Mouse (Mus musculus) bone marrow macrophage, adult 2 months (primary cell): ENCODE data around the gene Rccd1. TPM values are rescaled to one million over a fixed set of nuclear protein-coding genes. Genes with fewer than 3 reads are reported as not detected.

Source experiments
- H3K27ac ChIP-seq: 2 replicates; pipeline ENCODE4 v1.5.1; 2012; ENCODE audit warnings: low read depth, low read length; ENCODE audit not compliant: insufficient read depth
- H3K4me1 ChIP-seq: 2 replicates; pipeline ENCODE4 v1.6.1; 2012; ENCODE audit warnings: low read length; ENCODE audit not compliant: control insufficient read depth, insufficient read depth
- H3K4me3 ChIP-seq: 2 replicates; pipeline ENCODE4 v1.5.1; 2012; ENCODE audit warnings: mild to moderate bottlenecking, low read length, moderate library complexity; ENCODE audit not compliant: insufficient read depth
- CTCF ChIP-seq: IDR thresholded peaks from 2 replicates; pipeline ENCODE4 v1.5.1; 2012; ENCODE audit warnings: low read depth, mild to moderate bottlenecking, low read length, moderate library complexity
- POLR2A ChIP-seq: IDR thresholded peaks from 2 replicates; pipeline ENCODE4 v1.6.1; 2012; ENCODE audit warnings: mild to moderate bottlenecking, low read depth, low read length, borderline replicate concordance
- polyA plus RNA-seq: library from polyadenylated mRNA; stranded (reverse); fragments of >200 nt; gene quantifications from 2 replicates; pipeline ENCODE4 v1.2.4, GENCODE M21; 2012; ENCODE audit not compliant: missing spikeins, insufficient read depth, insufficient read length

The Rccd1 gene
- polyA plus RNA-seq, 1 experiment: 6.8 TPM

DNA sequence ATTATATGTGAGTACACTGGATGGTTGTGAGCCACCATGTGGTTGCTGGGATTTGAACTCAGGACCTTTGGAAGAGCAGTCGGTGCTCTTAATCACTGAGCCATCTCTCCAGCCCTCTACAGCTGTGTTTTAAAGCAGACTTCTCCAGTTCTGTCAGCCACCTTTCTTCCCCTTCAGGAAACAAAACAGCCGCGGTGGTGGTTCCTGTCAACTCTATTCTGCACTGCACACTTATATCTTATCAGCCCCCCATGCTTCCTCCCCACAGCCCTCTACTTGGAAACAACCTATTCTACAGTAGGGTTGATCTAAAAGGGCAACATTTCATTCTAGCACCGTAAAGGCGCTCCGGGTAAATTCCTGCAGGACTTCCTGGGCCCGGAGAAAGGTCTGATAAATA is 77.4 kb downstream of the Rccd1 start:
- H3K4me3 ChIP-seq: peak overlapping the region; percentile 73; the same call in 1 of the 2 replicates
- H3K4me1 ChIP-seq: 0 out of 2 replicates have a peak, but pooled peaks cover 3% of the 10 kb centered on the region
- TF ChIP-seq CTCF (no peak), POLR2A (no peak)
- no peak overlapping the region for H3K27ac ChIP-seq

DNA sequence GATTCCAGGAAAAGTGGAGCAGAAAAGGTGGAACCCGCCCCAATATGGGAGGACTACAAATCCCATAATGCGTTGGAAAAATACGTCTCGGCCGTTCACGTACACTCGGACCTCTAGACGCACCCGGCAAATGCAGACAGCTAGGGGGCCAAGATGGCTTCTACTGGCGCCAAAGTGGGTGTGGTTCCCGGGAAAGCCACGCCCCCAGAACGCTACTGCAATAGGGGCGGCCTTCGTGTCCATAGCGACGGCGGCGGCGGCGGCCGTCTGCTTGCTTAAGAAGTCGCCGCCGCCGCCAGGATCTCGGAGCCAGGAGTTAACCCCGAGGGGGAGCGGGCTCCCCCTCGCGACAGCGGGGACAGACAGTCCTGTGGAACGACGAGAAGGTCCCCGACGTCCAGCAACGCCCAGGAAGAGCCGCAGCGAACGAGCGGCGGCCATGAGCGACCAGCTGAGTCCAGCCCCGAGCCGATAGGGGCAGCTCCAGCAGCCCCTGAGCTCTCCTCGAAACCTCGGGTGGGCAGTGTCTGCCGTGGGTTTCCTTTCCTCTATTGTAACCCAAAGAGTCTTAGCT is 78.0 kb downstream of the Rccd1 start, which contains the start of gene Ttll13:
Gene Ttll13 (plus strand): TSS at position 229 of the 574 bp plus-strand sequence.
- Histone ChIP-seq H3K4me1 (0 out of 2 replicates have a peak, but pooled peaks cover 3% of the 10 kb centered on the region), H3K4me3 (peak within 1 kb of the TSS; percentile 73), H3K27ac (peak within 1 kb of the TSS; percentile 41)
- no peak for TF ChIP-seq POLR2A
- TF ChIP-seq CTCF: 0 out of 2 replicates have a peak, but pooled peaks have one; percentile 4

DNA sequence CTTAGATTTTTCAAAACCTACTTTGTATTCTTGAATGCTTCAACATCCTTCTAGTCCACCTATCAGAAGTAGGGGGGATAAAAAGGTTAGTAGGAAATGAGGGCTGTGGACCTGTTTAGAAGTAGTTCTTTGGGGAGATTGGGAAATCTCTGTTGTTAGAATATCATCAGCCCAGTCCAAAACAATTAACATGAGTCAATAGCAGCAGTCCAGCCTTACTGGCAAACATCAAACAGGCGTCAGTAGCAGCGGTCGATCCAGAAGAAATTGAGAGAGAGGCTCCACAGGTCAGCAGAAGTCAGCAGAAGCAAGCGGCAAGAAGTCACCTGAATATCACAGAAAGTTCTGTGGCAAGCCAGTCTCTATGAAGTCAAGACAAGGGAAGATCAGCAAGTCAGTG is 79.4 kb downstream of the Rccd1 start:
- Histone ChIP-seq H3K4me1 (0 out of 2 replicates have a peak, but pooled peaks cover 3% of the 10 kb centered on the region), H3K27ac (no peak overlapping the region), H3K4me3 (no peak overlapping the region)
- TF ChIP-seq CTCF (no peak), POLR2A (no peak)

Other genes with a start within 250 kb of the Rccd1 start
- 48.6 and 55.9 TPM in 2 replicates for gene Idh2, start 209.1 kb downstream of the Rccd1 start, polyA plus RNA-seq
- gene Sema4b, start 137.6 kb downstream of the Rccd1 start, polyA plus RNA-seq: 11.1 and 13.5 TPM in 2 replicates
- gene Cib1, start 91.6 kb downstream of the Rccd1 start, polyA plus RNA-seq: 69.3 and 76.2 TPM in 2 replicates
- 3.1 and 3.5 TPM in 2 replicates for gene Gdpgp1, start 91.6 kb downstream of the Rccd1 start, polyA plus RNA-seq
- not detected in 2 replicates for gene Ttll13, start 78.1 kb downstream of the Rccd1 start, polyA plus RNA-seq
- 23.2 and 24.0 TPM in 2 replicates for gene Ngrn, start 63.2 kb downstream of the Rccd1 start, polyA plus RNA-seq
- 12.9 and 13.5 TPM in 2 replicates for gene Vps33b, start 54.8 kb downstream of the Rccd1 start, polyA plus RNA-seq
- 66.9 and 68.7 TPM in 2 replicates for gene Prc1, start 30.0 kb downstream of the Rccd1 start, polyA plus RNA-seq
- gene Unc45a, start 16.6 kb upstream of the Rccd1 start, polyA plus RNA-seq: 13.3 and 17.6 TPM in 2 replicates
- 6.2 and 7.5 TPM in 2 replicates for gene Hddc3, start 18.6 kb upstream of the Rccd1 start, polyA plus RNA-seq
- 75.2 and 75.7 TPM in 2 replicates for gene Man2a2, start 46.9 kb upstream of the Rccd1 start, polyA plus RNA-seq
- gene Fes, start 63.5 kb upstream of the Rccd1 start, polyA plus RNA-seq: 238 TPM in 2 replicates
- 70.6 and 73.7 TPM in 2 replicates for gene Furin, start 81.0 kb upstream of the Rccd1 start, polyA plus RNA-seq
- gene Blm, start 210.7 kb upstream of the Rccd1 start, polyA plus RNA-seq: 10.2 and 13.6 TPM in 2 replicates